Mouse (Mus musculus) thymus, adult 2 months (tissue): Measurements from ENCODE around the gene Myh9.

Experiments used
- CTCF ChIP-seq: fragments of 200-500 bp; IDR thresholded peaks from 2 replicates; pipeline ENCODE4 v1.5.1; 2012; ENCODE audit warnings: mild to moderate bottlenecking, control low read depth, low read length, moderate library complexity, borderline replicate concordance; ENCODE audit not compliant: control insufficient read depth, poor library complexity, insufficient read depth; ENCODE audit errors: extremely low read depth
- POLR2A ChIP-seq: fragments of 200-500 bp; IDR thresholded peaks from 2 replicates; pipeline ENCODE4 v1.6.1; 2012; ENCODE audit warnings: mild to moderate bottlenecking, low read length, control low read depth, moderate library complexity; ENCODE audit not compliant: control insufficient read depth, poor library complexity, insufficient read depth; ENCODE audit errors: extremely low read depth

DNA sequence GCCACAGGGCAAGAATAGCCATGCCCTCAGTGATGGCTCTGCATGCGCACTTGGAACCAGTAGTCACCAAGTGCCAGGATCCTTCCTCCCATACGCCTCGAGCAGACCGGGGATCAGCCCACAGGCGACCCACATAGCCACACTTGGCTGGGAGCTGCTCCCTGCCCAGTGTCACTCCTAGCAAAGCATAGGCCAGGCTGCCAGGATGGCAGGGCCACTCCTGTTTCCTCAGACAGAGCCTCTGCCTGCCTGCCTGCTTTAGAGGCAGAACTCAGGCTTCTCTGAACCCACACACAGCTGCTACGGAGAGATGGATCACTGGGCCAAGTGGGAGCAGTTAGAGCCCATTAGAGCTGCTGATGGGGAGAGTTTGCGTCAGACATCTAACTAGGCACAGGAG is 48.4 kb downstream of the Myh9 start:
- TF ChIP-seq POLR2A (no peak), CTCF (no peak)
